Mouse (Mus musculus): ENCODE measurements around the gene Cdh23.

DNA sequence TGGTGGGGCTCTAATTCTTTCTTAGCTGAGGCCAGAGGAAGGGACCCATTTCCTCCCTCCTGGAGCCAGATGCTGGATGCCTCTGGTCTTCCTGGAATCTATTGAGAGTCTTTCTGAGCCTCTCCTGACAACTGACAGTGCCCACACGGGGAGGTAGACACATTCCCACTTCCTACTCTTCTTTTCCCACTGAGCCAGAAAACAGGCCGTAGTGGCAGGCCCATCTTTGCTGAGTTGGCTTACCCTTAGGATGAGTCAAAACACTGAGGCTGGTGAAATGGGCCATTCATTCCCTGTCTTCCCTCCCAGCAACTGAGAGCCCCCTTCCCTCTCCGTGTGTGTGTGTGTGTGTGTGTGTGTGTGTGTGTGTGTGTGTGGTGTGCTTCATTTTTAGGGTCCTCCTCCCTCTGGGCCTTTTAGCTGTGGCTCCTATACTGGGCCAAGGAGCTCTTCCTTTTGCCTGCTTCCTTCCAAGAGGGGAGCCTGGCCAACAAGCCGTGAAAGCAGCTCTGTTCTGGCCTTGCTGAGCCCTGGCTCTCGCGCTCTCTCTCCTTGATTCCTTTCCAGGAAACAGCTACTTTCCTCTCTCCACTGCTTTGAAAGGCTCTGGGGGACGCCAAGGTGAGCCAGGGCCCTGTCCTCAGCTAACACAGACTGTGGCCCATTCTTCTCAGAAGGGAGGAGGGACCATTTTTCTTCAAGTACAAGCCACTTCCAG, 290.7 kb downstream of the Cdh23 start:
- TF ChIP-seq CTCF (IDR thresholded peaks at IDR 0.05; ENCODE audit: low read depth): no peak
- TF ChIP-seq EP300 (IDR thresholded peaks at IDR 0.05; ENCODE audit: low read depth): no peak

Measured in heart, postnatal 0 days (tissue).